Comparison of ENCODE assay signal across 14 mouse cellular contexts in genomic region chr1:130864238-130864637, GRCm38 (mm10). TPM values are rescaled to one million over a fixed set of nuclear protein-coding genes. Genes with fewer than 3 reads are reported as not detected.
A peak's percentile ranks its signal among the peaks of the same experiment; 100 is the strongest.
DNase-seq lines count a peak whose midpoint lies in the region; ATAC-seq and TF ChIP-seq lines count a peak whose summit lies in the region.
"Had no signal": no experiment of that assay in that cellular context is flagged by ENCODE, and none has a peak within 500 bp of the region (broad histone marks: within the 10 kb centered on the region; RNA-seq: fewer than 3 reads in every experiment).

No protein-coding gene starts in this region.

- peak; percentile 16 for DNase-seq in adrenal gland, postnatal 14 days
- no peak for DNase-seq in adrenal gland, adult 2 months
- DNase-seq in A20 (ENCODE audit: low read depth, low spot score): peak; percentile 88
- DNase-seq in spleen, adult 2 months (ENCODE audit: low read depth in 1 of 2, low spot score in 2 of 2): peak; percentile 81 to 85
- DNase-seq in kidney, adult 2 months: no peak
- no peak for DNase-seq in kidney, adult 18-20 months
- no peak for DNase-seq in urinary bladder, postnatal 36 days (ENCODE audit: low spot score in 2 of 2)
- DNase-seq: kidney, postnatal 10 days had no signal

- TF ChIP-seq CTCF in spleen, adult 2 months (IDR thresholded peaks at IDR 0.05; ENCODE audit: extremely low read depth, insufficient read depth, insufficient read length, insufficient replicate concordance): no peak
- TF ChIP-seq CTCF in kidney, adult 2 months (conservative IDR thresholded peaks at IDR 0.05; ENCODE audit: insufficient read depth, insufficient read length, low read depth, low read length): no peak

- no peaks in the 10 kb centered on the region for H3K27me3 ChIP-seq in spleen, adult 2 months (ENCODE audit: control insufficient read depth, insufficient read depth, low read length)
- H3K27me3 ChIP-seq in kidney, adult 2 months (replicated peaks; ENCODE audit: control insufficient read depth, insufficient read depth, low read length): no peaks in the 10 kb centered on the region
- H3K27me3 ChIP-seq: Patski had no signal

- 14% methylated on average over 4 of the region's 4 CpGs for WGBS in spleen, adult 2 months
- 77% methylated on average over 4 of the region's 4 CpGs for WGBS in kidney, adult 2 months

- peak; percentile 77 for ATAC-seq in common myeloid progenitor, adult 5-6 weeks (replicated peaks; ENCODE audit: low read depth, poor library complexity, severe bottlenecking)
- ATAC-seq: Patski had no signal

- peak; percentile 65 for TF ChIP-seq POLR2A in spleen, adult 2 months (IDR thresholded peaks at IDR 0.05; ENCODE audit: low read depth, low read length)
- TF ChIP-seq POLR2A in kidney, adult 2 months (IDR thresholded peaks at IDR 0.05; ENCODE audit: low read depth, low read length): no peak

- no peak overlapping the region for H3K4me3 ChIP-seq in spleen, adult 2 months (ENCODE audit: extremely low read depth, insufficient read depth, insufficient read length)
- H3K4me3 ChIP-seq in kidney, adult 2 months (ENCODE audit: insufficient read depth, low read depth, low read length): no peak overlapping the region
- H3K4me3 ChIP-seq: hindbrain, embryonic 10.5 days had no signal

- peak overlapping the region; percentile 97 for H3K27ac ChIP-seq in spleen, adult 2 months (ENCODE audit: insufficient read depth, low read length)
- H3K27ac ChIP-seq in kidney, adult 2 months (ENCODE audit: insufficient read depth, low read depth, low read length): no peak overlapping the region
- H3K27ac ChIP-seq: hindbrain, embryonic 10.5 days had no signal

- H3K36me3 ChIP-seq in spleen, adult 2 months (ENCODE audit: control insufficient read depth, insufficient read depth, low read length): no peaks in the 10 kb centered on the region
- no peaks in the 10 kb centered on the region for H3K36me3 ChIP-seq in kidney, adult 2 months (ENCODE audit: control insufficient read depth, insufficient read depth, low read length)
- H3K36me3 ChIP-seq: hindbrain, embryonic 10.5 days had no signal

- H3K4me1 ChIP-seq in spleen, adult 2 months (ENCODE audit: control insufficient read depth, insufficient read depth, insufficient read length): peaks cover 18% of the 10 kb centered on the region; the same call in 1 of the 2 replicates
- no peaks in the 10 kb centered on the region for H3K4me1 ChIP-seq in kidney, adult 2 months (ENCODE audit: control insufficient read depth, insufficient read depth, low read length)
- H3K4me1 ChIP-seq: hindbrain, embryonic 10.5 days had no signal

RNA-seq across cellular contexts. Expression of gene Fcmr, which starts 1.2 kb away (rescaled TPM):
- 2.6 and 17.6 TPM in 2 replicates for total RNA-seq in adrenal gland, postnatal 14 days (2021)
- total RNA-seq in adrenal gland, adult 2 months (2021): 1 to 10 TPM in 1 of 2 experiments, not detected in 1; 1.0 TPM
- polyA plus RNA-seq in adrenal gland, adult 2 months (2012; rRNA removed): 0.41 and 1.4 TPM in 2 replicates
- total RNA-seq in common myeloid progenitor, adult 5-6 weeks (2017): not detected in 2 replicates
- polyA plus RNA-seq in spleen, adult 2 months (2012; rRNA removed): 452 and 608 TPM in 2 replicates
- 5.3 and 16.2 TPM in 2 replicates for polyA plus RNA-seq in kidney, adult 2 months (2012; rRNA removed)
- polyA plus RNA-seq: hindbrain, embryonic 10.5 days; liver, embryonic 16.5 days; Patski had no signal

RNA-seq across cellular contexts. Expression of gene Il24, which starts 23.0 kb away (rescaled TPM):
- not detected in 2 replicates for total RNA-seq in adrenal gland, postnatal 14 days (2021)
- not detected for total RNA-seq in adrenal gland, adult 2 months (2021)
- not detected in 2 replicates for polyA plus RNA-seq in adrenal gland, adult 2 months (2012; rRNA removed)
- not detected in 2 replicates for total RNA-seq in common myeloid progenitor, adult 5-6 weeks (2017)
- polyA plus RNA-seq in spleen, adult 2 months (2012; rRNA removed): not detected in 2 replicates
- 0.06 TPM in 1 of 2 replicates, not detected in the other for polyA plus RNA-seq in kidney, adult 2 months (2012; rRNA removed)
- total RNA-seq: left cerebral cortex, postnatal 10 days had no signal
- polyA plus RNA-seq: hindbrain, embryonic 10.5 days; liver, embryonic 16.5 days; testis, adult 2 months had no signal

RNA-seq across cellular contexts. Expression of gene Pigr, which starts 37.8 kb away (rescaled TPM):
- 0.19 and 5.1 TPM in 2 replicates for total RNA-seq in adrenal gland, postnatal 14 days (2021)
- total RNA-seq in adrenal gland, adult 2 months (2021): 1 to 10 TPM in 1 of 2 experiments, under 1 TPM in 1; 0.14 to 3.2 TPM
- 0.07 TPM in 2 replicates for polyA plus RNA-seq in adrenal gland, adult 2 months (2012; rRNA removed)
- not detected in 2 replicates for total RNA-seq in common myeloid progenitor, adult 5-6 weeks (2017)
- polyA plus RNA-seq in spleen, adult 2 months (2012; rRNA removed): 0.20 and 0.32 TPM in 2 replicates
- polyA plus RNA-seq in kidney, adult 2 months (2012; rRNA removed): 16.9 and 26.4 TPM in 2 replicates
- polyA plus RNA-seq: hindbrain, embryonic 10.5 days; Patski had no signal

RNA-seq across cellular contexts. Expression of gene Il20, which starts 47.0 kb away (rescaled TPM):
- not detected in 2 replicates for total RNA-seq in adrenal gland, postnatal 14 days (2021)
- not detected for total RNA-seq in adrenal gland, adult 2 months (2021)
- not detected in 2 replicates for polyA plus RNA-seq in adrenal gland, adult 2 months (2012; rRNA removed)
- total RNA-seq in common myeloid progenitor, adult 5-6 weeks (2017): not detected in 2 replicates
- polyA plus RNA-seq in spleen, adult 2 months (2012; rRNA removed): not detected in 2 replicates
- not detected in 2 replicates for polyA plus RNA-seq in kidney, adult 2 months (2012; rRNA removed)
- total RNA-seq: left cerebral cortex, postnatal 10 days had no signal
- polyA plus RNA-seq: hindbrain, embryonic 10.5 days; liver, embryonic 16.5 days; Patski; testis, adult 2 months had no signal

Comparison
In these comparisons a context has a peak if more than half of its experiments do, and no peak if none do; other contexts are left out.
1. DNase-seq: peak in adrenal gland, postnatal 14 days (single experiment), A20 (single experiment) and spleen, adult 2 months (2 of 2); none in adrenal gland, adult 2 months (single experiment), kidney, adult 2 months (single experiment), kidney, adult 18-20 months (single experiment) and urinary bladder, postnatal 36 days (0 of 2).